Mouse (Mus musculus): ENCODE data around the gene Cln5.
A peak's percentile ranks its signal among the peaks of the same experiment; 100 is the strongest.

DNA sequence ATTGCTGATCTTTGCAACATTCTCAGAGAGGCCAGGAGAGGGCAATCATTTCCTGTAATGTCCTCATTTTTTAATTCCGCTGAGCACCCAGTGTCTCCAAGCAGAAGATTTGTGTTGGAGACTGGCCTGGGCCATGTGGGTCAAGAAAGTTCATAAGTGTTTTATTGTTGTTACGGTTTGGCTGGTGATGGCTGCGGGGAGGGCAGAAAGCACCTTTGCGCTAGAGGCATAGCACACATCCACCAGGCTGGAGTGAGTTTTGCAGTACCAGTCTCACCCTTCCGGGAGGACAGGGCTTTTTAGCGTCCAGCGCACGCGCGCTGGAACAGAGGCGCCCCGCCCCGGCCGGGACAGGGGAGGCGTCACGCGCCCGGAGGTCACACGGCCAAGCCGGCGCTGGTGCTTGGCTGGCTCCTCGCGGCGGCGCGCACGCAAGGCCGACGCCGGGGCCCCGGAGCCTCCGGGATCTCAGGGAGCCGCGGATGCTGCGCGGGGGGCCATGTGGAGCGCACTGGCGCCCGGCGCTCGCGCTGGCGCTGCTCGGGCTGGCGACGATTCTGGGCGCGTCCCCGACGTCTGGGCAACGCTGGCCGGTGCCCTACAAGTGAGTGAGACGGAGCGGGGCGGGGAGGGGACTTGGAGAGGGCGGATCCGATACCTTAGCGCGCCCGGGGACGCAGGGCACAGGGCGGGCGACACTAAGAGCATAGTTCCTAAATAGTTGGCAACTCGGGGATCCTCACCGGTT is at the start of gene Cln5:
- TF ChIP-seq POLR2A (IDR thresholded peaks at IDR 0.05; ENCODE audit: borderline replicate concordance, extremely low read depth, low read depth, low read length) (peak; percentile 94), CTCF (IDR thresholded peaks at IDR 0.05; ENCODE audit: insufficient read depth, low read length) (no peak)

Data from lung, adult 2 months (tissue).